Mouse (Mus musculus) cortical plate, adult 2 months (tissue): ENCODE measurements around the gene Crx.

ENCODE experiments used
- CTCF ChIP-seq: fragments of 200-500 bp; IDR thresholded peaks from 2 replicates; pipeline ENCODE4 v1.5.1; 2011; ENCODE audit warnings: mild to moderate bottlenecking, control low read depth, low read length; ENCODE audit not compliant: insufficient read depth; ENCODE audit errors: extremely low read depth
- POLR2A ChIP-seq: fragments of 200-500 bp; IDR thresholded peaks from 2 replicates; pipeline ENCODE4 v1.6.1; 2011; ENCODE audit warnings: mild to moderate bottlenecking, low read length, control low read depth; ENCODE audit not compliant: insufficient read depth; ENCODE audit errors: extremely low read depth

GRCm38 (mm10) chr7:15919947-15920346 lies 40.2 kb upstream of the Crx start:
- TF ChIP-seq POLR2A (no peak), CTCF (no peak)
